Mouse (Mus musculus) left cerebral cortex, adult 2 months (tissue): ENCODE results near the gene Gphn. TPM values are rescaled to one million over a fixed set of nuclear protein-coding genes. Genes with fewer than 3 reads are reported as not detected.

Source experiments
- DNase-seq, 2 experiments: peaks; one replicate each; pipeline ENCODE4 v3.0.0; 2021 to 2022; ENCODE audit warnings: low spot score in 2 of 2, mixed read lengths in 1 of 2; ENCODE audit errors: extremely low spot score in 1 of 2
- H3K27ac ChIP-seq: fragments of 200-600 bp; 2 replicates; pipeline ENCODE4 v1.8.1; 2022
- H3K4me3 ChIP-seq: fragments of 200-600 bp; 2 replicates; pipeline ENCODE4 v1.8.1; 2022
- CTCF ChIP-seq: fragments of 200-600 bp; IDR thresholded peaks from 2 replicates; pipeline ENCODE4 v1.8.1; 2022; ENCODE audit warnings: antibody characterized with exemption, mild to moderate bottlenecking, moderate library complexity
- intact Hi-C: fragments of 180-260 bp; cut with DNase I; formaldehyde crosslinking; loops from one replicate; pipeline ENCODE4 v1.15.1; 2025
- long read RNA-seq, 2 experiments: library from polyadenylated mRNA; stranded (forward); transcript quantifications; one replicate each; pipeline ENCODE4 v2.0.0; 2021; ENCODE audit warnings: borderline mapping rate in 2 of 2
- total RNA-seq, 2 experiments: library from RNA; stranded (reverse); gene quantifications; 2 replicates each; pipeline ENCODE4 v1.2.3; 2021

The Gphn gene
- total RNA-seq = 10 to 100 TPM; 59.3 to 62.1 TPM
- long read RNA-seq, experiment 1, transcript Gphn-202 (23 exons, 3,300 nt) = major isoform, 19 of 120 reads
- long read RNA-seq, experiment 1, partial matches to known transcripts = 10 of 120 reads
- long read RNA-seq, experiment 1, other reads (novel, unspliced or antisense) = 91 of 120 reads
- long read RNA-seq, experiment 2, transcript Gphn-202 (23 exons, 3,300 nt) = major isoform, 10 of 72 reads
- long read RNA-seq, experiment 2, partial matches to known transcripts = 4 of 72 reads
- long read RNA-seq, experiment 2, other reads (novel, unspliced or antisense) = 57 of 72 reads

- intact Hi-C loops = loop anchor here (1.0 to 10.0 kb wide), 7 partner anchors 19 to 989 kb away; partner anchors contain the start of genes Atp6v1d, Eif2s1, Fut8 and Mpp5
- peak; percentile 92 to 93 for DNase-seq
- H3K4me3 ChIP-seq = peak within 1 kb of the TSS; percentile 95
- TF ChIP-seq CTCF = peak; percentile 11; the same call in 1 of the 2 replicates
- H3K27ac ChIP-seq = peak within 1 kb of the TSS; percentile 98
Observed at GRCm38 (mm10) chr12:78225707-78226518, at the start of gene Gphn. Gene Gphn (plus strand): TSS chr12:78226379.

DNA sequence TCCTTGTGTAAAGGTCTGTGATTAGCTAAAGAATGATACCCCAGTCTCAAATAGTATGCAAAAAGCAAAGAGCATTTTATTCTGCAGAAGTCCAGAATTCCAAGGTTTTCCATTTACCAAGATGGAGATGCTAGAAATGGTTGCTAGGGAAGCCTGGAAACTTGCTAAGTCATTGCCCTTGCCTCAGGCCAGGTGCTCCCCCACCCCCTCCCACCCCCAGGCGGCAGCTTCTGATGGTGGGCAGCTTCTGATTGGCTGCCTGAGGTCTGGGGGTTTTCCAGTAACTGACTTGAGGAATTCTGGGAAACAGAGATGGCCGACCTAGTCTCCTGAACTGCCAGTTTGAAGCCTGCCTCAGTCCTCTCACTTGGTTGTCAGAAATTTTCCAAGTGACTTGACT, 44.7 kb upstream of the Gphn start:
- no peak for DNase-seq
- intact Hi-C loops = no loop called here
- Histone ChIP-seq H3K4me3 (no peak overlapping the region), H3K27ac (no peak overlapping the region)
- no peak for TF ChIP-seq CTCF

DNA sequence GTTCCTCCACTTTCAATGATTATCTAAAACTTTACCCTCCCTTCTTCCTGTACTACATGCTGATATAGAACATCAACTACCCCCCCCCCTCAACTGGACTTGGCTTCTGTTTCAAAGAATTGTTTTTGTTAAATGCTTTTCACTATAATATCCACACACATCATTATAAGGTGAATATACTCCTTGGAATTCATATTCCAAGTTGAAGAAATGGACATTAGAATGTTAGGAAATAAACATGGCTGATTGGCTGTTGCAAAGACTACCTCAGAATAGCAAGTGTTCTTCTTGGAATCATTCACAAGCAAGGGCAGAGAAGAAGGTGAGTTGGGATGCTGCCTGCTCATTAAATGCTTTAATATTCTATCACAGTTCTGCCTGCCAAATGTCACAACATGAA, 32.2 kb upstream of the Gphn start, which contains the start of gene Gm6657:
TSS of gene Gm6657 (plus strand) at position 301 of the 400 bp plus-strand sequence.
- DNase-seq = no peak
- intact Hi-C loops = no loop called here
- no peak within 1 kb of the TSS for H3K4me3 ChIP-seq
- no peak for TF ChIP-seq CTCF
- H3K27ac ChIP-seq = no peak within 1 kb of the TSS

GRCm38 (mm10) chr12:78195368-78195767, 30.8 kb upstream of the Gphn start:
- TF ChIP-seq CTCF = no peak
- DNase-seq = no peak
- intact Hi-C loops = no loop called here

GRCm38 (mm10) chr12:78203646-78204045, 22.5 kb upstream of the Gphn start:
- Histone ChIP-seq H3K27ac (no peak overlapping the region), H3K4me3 (no peak overlapping the region)
- DNase-seq = no peak
- intact Hi-C loops = loop anchor here (10.0 kb wide), 1 partner anchor 891 kb away; no protein-coding TSS in a partner anchor
- no peak for TF ChIP-seq CTCF

More at GRCm38 (mm10) chr12:78195368-78195767, 30.8 kb upstream of the Gphn start:
- no peak overlapping the region for H3K4me3 ChIP-seq
- H3K27ac ChIP-seq = no peak overlapping the region

GRCm38 (mm10) chr12:78205915-78206570, 20.1 kb upstream of the Gphn start:
- Histone ChIP-seq H3K27ac (peak overlapping the region; percentile 48; the same call in 1 of the 2 replicates), H3K4me3 (peak overlapping the region; percentile 25; the same call in 1 of the 2 replicates)
- intact Hi-C loops = loop anchor here (2.0 to 10.0 kb wide), 3 partner anchors 19 to 889 kb away; no protein-coding TSS in a partner anchor
- DNase-seq = peak; percentile 26 to 47
- TF ChIP-seq CTCF = peak; percentile 90

GRCm38 (mm10) chr12:78206571-78206960, 19.6 kb upstream of the Gphn start:
- intact Hi-C loops = loop anchor here (2.0 to 10.0 kb wide), 3 partner anchors 18 to 888 kb away; no protein-coding TSS in a partner anchor
- no peak overlapping the region for H3K27ac ChIP-seq
- no peak for TF ChIP-seq CTCF

DNA sequence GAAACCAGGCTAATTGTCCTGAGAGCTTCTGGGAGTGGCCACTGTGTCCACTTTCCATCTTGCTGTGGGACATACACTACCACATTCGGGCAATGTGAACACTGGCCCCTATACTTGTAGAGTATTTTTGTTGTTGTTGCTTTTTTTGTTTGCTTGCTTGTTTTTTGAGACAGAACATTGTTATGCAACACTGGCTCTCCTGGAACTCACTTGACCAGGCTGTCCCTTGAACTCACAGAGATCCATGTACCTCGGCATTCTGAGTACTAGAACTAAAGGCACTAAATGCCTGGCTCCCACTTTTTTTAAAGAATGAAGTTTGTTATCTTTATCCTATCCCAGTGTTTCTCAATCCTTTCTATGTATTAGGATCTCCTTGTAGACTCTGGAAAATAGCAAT, 16.3 kb upstream of the Gphn start:
- H3K4me3 ChIP-seq = no peak overlapping the region
- no peak overlapping the region for H3K27ac ChIP-seq
- no peak for DNase-seq
- intact Hi-C loops = loop anchor here (5.0 to 10.0 kb wide), 2 partner anchors 153 to 885 kb away; no protein-coding TSS in a partner anchor
- no peak for TF ChIP-seq CTCF

More at GRCm38 (mm10) chr12:78206571-78206960, 19.6 kb upstream of the Gphn start:
- DNase-seq = no peak
- H3K4me3 ChIP-seq = no peak overlapping the region

GRCm38 (mm10) chr12:78215490-78215889, 10.7 kb upstream of the Gphn start:
- TF ChIP-seq CTCF = no peak
- Histone ChIP-seq H3K27ac (no peak overlapping the region), H3K4me3 (no peak overlapping the region)
- DNase-seq = no peak
- intact Hi-C loops = no loop called here

GRCm38 (mm10) chr12:78219191-78219825, 6.9 kb upstream of the Gphn start:
- no peak overlapping the region for H3K4me3 ChIP-seq
- no peak for TF ChIP-seq CTCF
- no peak for DNase-seq
- no peak overlapping the region for H3K27ac ChIP-seq
- intact Hi-C loops = no loop called here

DNA sequence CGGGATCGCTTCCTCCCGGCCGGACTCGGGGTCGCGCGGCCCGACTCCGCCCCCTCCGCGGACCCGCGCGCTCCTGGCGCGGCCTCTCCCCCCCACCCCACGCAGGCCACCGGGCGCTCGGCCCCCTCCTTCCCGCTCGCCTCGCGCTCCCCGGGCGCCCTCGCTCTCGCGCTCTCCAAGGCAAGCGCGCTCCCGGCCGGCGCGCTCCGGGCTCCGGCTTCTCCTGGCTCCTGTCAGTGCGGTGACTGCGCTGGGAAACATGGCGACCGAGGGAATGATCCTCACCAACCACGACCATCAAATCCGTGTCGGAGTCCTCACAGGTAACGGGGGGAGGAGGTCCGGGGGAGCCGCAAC, 318 bp downstream of the Gphn start:
- Histone ChIP-seq H3K27ac (peak overlapping the region; percentile 98), H3K4me3 (peak overlapping the region; percentile 95)
- intact Hi-C loops = loop anchor here (1.0 to 10.0 kb wide), 6 partner anchors 22 to 989 kb away; partner anchors contain the start of genes Atp6v1d, Eif2s1, Fut8 and Mpp5
- no peak for TF ChIP-seq CTCF
- DNase-seq = peak; percentile 84 to 88
